Mouse (Mus musculus): Measurements from ENCODE around the gene Gm20838.
"Not testable (repeated sequence)": the region's sequence is repeated elsewhere in the genome, so short reads cannot be mapped to it uniquely, and the experiment has no call there.

The Gm20838 gene

DNA sequence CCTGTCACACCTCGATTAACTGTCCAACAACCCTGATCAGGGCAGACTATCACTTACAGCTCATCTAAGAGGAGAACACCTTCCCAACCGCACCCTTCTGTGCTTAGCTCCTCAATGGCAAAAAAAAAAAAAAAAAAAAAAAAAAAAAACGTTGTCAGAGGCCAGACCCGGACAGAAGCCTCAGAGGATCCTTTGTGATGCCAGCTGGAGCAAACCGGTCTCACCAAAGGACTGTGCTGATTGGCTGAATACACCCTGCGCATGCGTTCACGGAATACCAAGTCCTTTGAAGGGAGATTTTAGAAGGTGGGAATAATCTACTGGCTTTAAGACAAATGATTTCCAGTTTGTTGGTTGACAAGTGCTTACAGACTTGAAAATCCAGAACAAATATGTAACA, at the start of gene Gm20838:
TSS of gene Gm20838 (minus strand) at position 101 of the 400 bp plus-strand sequence.
- not testable (repeated sequence) for DNase-seq

Data from cerebellum, postnatal 10 days (tissue).